Mouse (Mus musculus) embryonic facial prominence, embryonic 10.5 days (tissue): ENCODE measurements at regions not wholly inside any gene's neighbourhood (a gene's known extent, or its start where the extent isn't known, plus 50 kb on each side); places are given as distances from the start of the nearest gene placed in this dataset.

Experiments
- DNase-seq: peaks from one replicate; pipeline ENCODE4 v3.0.0-alpha.2; 2017; ENCODE audit warnings: low spot score
- H3K27ac ChIP-seq: fragments of 300-500 bp; sonication (generic); replicated peaks from 2 replicates; pipeline ENCODE4 v1.5.1; 2016; ENCODE audit warnings: mild to moderate bottlenecking
- H3K27me3 ChIP-seq: fragments of 300-500 bp; sonication (generic); replicated peaks from 2 replicates; pipeline ENCODE4 v1.6.1; 2016; ENCODE audit warnings: low read depth, mild to moderate bottlenecking; ENCODE audit not compliant: poor library complexity, severe bottlenecking
- H3K36me3 ChIP-seq: fragments of 300-500 bp; sonication (generic); replicated peaks from 2 replicates; pipeline ENCODE4 v1.6.1; 2016; ENCODE audit warnings: mild to moderate bottlenecking, moderate library complexity
- H3K4me1 ChIP-seq: fragments of 300-500 bp; sonication (generic); 2 replicates; pipeline ENCODE4 v1.6.1; 2016
- H3K4me3 ChIP-seq: fragments of 300-500 bp; sonication (generic); 2 replicates; pipeline ENCODE4 v1.5.1; 2016; ENCODE audit warnings: mild to moderate bottlenecking, moderate library complexity
- H3K9me3 ChIP-seq: fragments of 300-500 bp; sonication (generic); 2 replicates; pipeline ENCODE4 v1.6.1; 2016; ENCODE audit warnings: mild to moderate bottlenecking
- WGBS: fragments of 180-500 bp; shearing (Covaris S2); methylation state at CpG from one replicate; pipeline ENCODE4 v1.1.7; 2016; 5-methylcytosine and 5-hydroxymethylcytosine counted together

- H3K4me3 ChIP-seq, result no peak overlapping the region
- WGBS, result 74% methylated on average over 9 of the region's 9 CpGs
- no peak for DNase-seq
Observed at GRCm38 (mm10) chr7:94798101-94798500, 1372.9 kb upstream of the Tenm4 start.

DNA sequence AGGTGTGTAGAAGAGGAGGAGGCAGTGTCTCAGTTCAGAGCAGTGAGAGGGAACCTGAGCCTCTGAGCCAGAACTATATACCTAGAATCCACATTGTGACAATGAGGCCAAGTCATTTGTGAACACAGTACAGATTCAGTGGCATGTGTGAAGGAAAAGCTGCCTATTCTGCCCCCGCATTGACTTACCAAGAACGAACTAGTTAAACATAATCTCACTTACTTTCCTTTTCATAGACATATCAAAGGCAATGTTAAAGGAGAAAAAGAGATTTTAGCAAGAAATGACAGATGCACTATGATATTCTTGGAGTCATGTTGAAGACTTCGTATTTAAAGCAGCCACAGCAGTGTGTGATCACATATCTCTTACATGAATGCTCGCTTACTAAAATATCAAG is 1329.8 kb upstream of the Tenm4 start:
- no peaks in the 10 kb centered on the region for H3K36me3 ChIP-seq
- H3K27ac ChIP-seq, result no peak overlapping the region
- H3K27me3 ChIP-seq, result no peaks in the 10 kb centered on the region
- no peak for DNase-seq
- no peaks in the 10 kb centered on the region for H3K4me1 ChIP-seq
- H3K9me3 ChIP-seq, result no peaks in the 10 kb centered on the region
- no peak overlapping the region for H3K4me3 ChIP-seq
- 89% methylated on average over 4 of the region's 4 CpGs for WGBS

More at GRCm38 (mm10) chr7:94798101-94798500, 1372.9 kb upstream of the Tenm4 start:
- no peaks in the 10 kb centered on the region for H3K36me3 ChIP-seq
- H3K27me3 ChIP-seq, result no peaks in the 10 kb centered on the region
- no peak overlapping the region for H3K27ac ChIP-seq
- no peaks in the 10 kb centered on the region for H3K4me1 ChIP-seq
- H3K9me3 ChIP-seq, result no peaks in the 10 kb centered on the region

GRCm38 (mm10) chr7:94851360-94851759 is 1319.7 kb upstream of the Tenm4 start:
- WGBS, result 92% methylated on average over 13 of the region's 13 CpGs
- no peaks in the 10 kb centered on the region for H3K27me3 ChIP-seq
- no peaks in the 10 kb centered on the region for H3K4me1 ChIP-seq

DNA sequence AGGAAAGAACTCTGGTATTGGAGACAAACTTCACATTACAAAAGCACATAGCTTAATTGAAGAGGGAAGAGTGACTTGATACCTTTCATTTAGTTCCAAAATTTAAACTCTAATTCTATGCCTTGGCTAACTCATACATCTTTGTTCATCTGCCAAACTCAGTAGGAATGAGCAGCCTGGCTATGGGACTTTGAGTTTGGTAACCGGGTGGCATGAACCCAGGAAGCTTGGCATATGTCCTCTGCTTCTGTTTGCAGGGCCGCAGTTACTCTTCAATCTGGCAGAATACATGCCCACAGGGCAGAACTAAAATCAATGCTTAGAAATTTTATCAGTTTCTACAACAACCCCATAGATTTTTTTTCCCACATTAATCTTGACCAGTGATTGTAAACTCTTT is 1314.4 kb upstream of the Tenm4 start:
- 94% methylated on average over 2 of the region's 2 CpGs for WGBS
- no peaks in the 10 kb centered on the region for H3K27me3 ChIP-seq
- H3K4me3 ChIP-seq, result no peak overlapping the region
- H3K27ac ChIP-seq, result no peak overlapping the region
- no peaks in the 10 kb centered on the region for H3K9me3 ChIP-seq
- no peak for DNase-seq
- H3K36me3 ChIP-seq, result no peaks in the 10 kb centered on the region
- H3K4me1 ChIP-seq, result no peaks in the 10 kb centered on the region

More at GRCm38 (mm10) chr7:94851360-94851759, 1319.7 kb upstream of the Tenm4 start:
- no peaks in the 10 kb centered on the region for H3K36me3 ChIP-seq
- DNase-seq, result no peak
- no peak overlapping the region for H3K4me3 ChIP-seq
- H3K27ac ChIP-seq, result no peak overlapping the region
- H3K9me3 ChIP-seq, result no peaks in the 10 kb centered on the region

DNA sequence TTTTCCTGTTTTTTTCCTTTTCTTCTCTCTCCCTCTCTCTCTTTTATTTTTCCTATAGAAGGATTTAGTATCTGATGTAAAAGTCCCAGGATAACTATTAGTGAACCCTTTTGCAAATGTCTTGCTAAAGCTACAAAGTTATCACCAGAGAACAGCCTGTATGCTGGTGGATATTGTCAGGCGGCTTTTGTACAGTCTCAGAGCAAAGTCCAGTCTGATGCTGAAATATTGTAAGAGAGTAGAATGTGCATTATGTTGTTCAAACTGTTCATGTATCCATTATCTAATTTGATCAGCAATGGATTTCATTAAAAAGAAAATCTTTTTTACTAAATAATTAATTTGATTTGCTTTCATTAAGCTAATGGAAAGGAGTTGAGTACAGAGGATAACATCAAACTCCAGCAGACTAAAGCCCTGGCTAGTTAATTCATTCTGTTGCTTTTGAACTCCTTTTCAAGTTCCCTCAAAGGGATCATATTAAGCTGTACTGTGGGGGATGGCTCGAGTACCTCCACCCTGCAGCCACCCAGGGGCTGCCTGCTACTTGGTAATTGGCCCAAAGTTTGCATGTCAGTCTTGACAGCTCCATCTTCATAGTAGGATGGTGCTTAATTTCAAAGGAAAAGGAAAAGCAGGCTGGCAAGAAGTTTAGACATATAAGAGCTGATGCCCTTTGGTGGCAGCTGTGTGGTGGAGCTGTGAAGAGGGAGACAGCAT is 1280.2 kb upstream of the Tenm4 start:
- Histone ChIP-seq H3K36me3 (no peaks in the 10 kb centered on the region), H3K9me3 (no peaks in the 10 kb centered on the region), H3K27ac (no peak overlapping the region), H3K4me3 (no peak overlapping the region), H3K4me1 (0 out of 2 replicates have a peak, but pooled peaks cover 5% of the 10 kb centered on the region), H3K27me3 (no peaks in the 10 kb centered on the region)
- DNase-seq, result peak; percentile 9
- 61% methylated on average over 2 of the region's 2 CpGs for WGBS

- Histone ChIP-seq H3K4me3 (no peak overlapping the region), H3K4me1 (no peaks in the 10 kb centered on the region), H3K27me3 (no peaks in the 10 kb centered on the region), H3K36me3 (no peaks in the 10 kb centered on the region), H3K9me3 (no peaks in the 10 kb centered on the region), H3K27ac (no peak overlapping the region)
- DNase-seq, result no peak
- 74% methylated on average over 3 of the region's 3 CpGs for WGBS
Observed at GRCm38 (mm10) chr7:94898088-94898487, 1273.0 kb upstream of the Tenm4 start.

DNA sequence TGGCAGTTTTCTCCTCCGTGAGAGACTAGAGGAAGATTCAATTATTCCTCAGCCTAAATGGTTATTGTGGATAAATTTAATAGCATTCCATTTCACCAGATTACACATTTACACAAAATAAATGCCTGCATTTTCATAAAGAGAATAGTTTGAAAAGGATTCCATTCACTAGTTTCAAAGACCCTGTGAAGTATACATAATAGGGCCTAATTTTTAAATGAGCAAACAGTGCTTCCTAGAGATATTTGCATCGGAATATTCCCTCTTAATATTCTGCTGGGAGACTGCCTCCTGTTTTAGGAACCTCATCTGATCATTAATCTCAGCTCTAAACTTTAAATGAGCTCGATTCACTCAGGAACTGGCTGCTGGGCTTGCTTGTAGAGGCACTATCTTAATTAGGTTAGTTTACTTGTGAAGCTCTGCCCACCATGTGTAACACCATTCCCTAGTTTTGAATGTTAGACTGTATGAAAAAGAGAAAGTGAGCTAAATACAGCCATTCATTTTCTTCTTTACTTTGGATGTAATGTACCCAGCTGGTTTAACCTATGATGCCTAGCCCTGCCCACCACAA is 1244.4 kb upstream of the Tenm4 start:
- no peaks in the 10 kb centered on the region for H3K27me3 ChIP-seq
- WGBS, result 89% methylated on average over 3 of the region's 3 CpGs
- no peak overlapping the region for H3K27ac ChIP-seq
- H3K9me3 ChIP-seq, result no peaks in the 10 kb centered on the region
- no peak overlapping the region for H3K4me3 ChIP-seq
- no peaks in the 10 kb centered on the region for H3K4me1 ChIP-seq
- H3K36me3 ChIP-seq, result no peaks in the 10 kb centered on the region
- DNase-seq, result no peak

- Histone ChIP-seq H3K27ac (no peak overlapping the region), H3K27me3 (no peaks in the 10 kb centered on the region)
- WGBS, result 56% methylated on average over 2 of the region's 2 CpGs
Observed at GRCm38 (mm10) chr7:94963758-94964299, 1207.2 kb upstream of the Tenm4 start.

GRCm38 (mm10) chr7:94967601-94968000 is 1203.4 kb upstream of the Tenm4 start:
- DNase-seq, result no peak
- no peaks in the 10 kb centered on the region for H3K36me3 ChIP-seq
- H3K27ac ChIP-seq, result no peak overlapping the region
- no peaks in the 10 kb centered on the region for H3K27me3 ChIP-seq
- H3K9me3 ChIP-seq, result no peaks in the 10 kb centered on the region
- no peak overlapping the region for H3K4me3 ChIP-seq
- H3K4me1 ChIP-seq, result no peaks in the 10 kb centered on the region

More at GRCm38 (mm10) chr7:94963758-94964299, 1207.2 kb upstream of the Tenm4 start:
- no peak for DNase-seq
- Histone ChIP-seq H3K36me3 (no peaks in the 10 kb centered on the region), H3K4me1 (no peaks in the 10 kb centered on the region), H3K4me3 (no peak overlapping the region), H3K9me3 (no peaks in the 10 kb centered on the region)

- no peaks in the 10 kb centered on the region for H3K4me1 ChIP-seq
- no peaks in the 10 kb centered on the region for H3K9me3 ChIP-seq
- H3K27ac ChIP-seq, result no peak overlapping the region
- no peaks in the 10 kb centered on the region for H3K27me3 ChIP-seq
- no peak overlapping the region for H3K4me3 ChIP-seq
- no peak for DNase-seq
- no peaks in the 10 kb centered on the region for H3K36me3 ChIP-seq
- 70% methylated on average over 2 of the region's 2 CpGs for WGBS
Observed at GRCm38 (mm10) chr7:94975037-94975775, 1195.8 kb upstream of the Tenm4 start.

DNA sequence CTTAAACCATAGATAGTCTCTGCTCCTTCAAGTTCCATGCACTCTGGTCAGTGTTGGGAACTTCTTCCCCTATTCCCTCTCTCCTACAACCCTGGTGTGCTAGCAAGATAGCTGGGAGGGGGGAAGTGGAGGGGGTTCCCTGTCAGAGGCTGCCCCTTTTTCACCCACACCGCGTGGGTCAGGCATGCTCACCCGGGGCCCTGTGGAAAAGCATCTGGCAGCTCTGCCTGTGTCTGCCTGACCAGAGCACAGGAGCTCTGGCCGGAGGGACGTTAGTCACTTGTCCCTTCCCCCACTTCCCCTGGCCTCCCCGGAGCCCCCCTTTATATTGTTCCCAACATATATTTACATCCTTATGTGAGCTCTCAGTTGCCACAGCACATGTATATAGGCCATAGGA is 1174.8 kb upstream of the Tenm4 start:
- no peaks in the 10 kb centered on the region for H3K4me1 ChIP-seq
- 77% methylated on average over 6 of the region's 6 CpGs for WGBS
- no peak for DNase-seq
- no peaks in the 10 kb centered on the region for H3K9me3 ChIP-seq
- no peaks in the 10 kb centered on the region for H3K36me3 ChIP-seq
- no peak overlapping the region for H3K4me3 ChIP-seq
- no peak overlapping the region for H3K27ac ChIP-seq
- no peaks in the 10 kb centered on the region for H3K27me3 ChIP-seq

DNA sequence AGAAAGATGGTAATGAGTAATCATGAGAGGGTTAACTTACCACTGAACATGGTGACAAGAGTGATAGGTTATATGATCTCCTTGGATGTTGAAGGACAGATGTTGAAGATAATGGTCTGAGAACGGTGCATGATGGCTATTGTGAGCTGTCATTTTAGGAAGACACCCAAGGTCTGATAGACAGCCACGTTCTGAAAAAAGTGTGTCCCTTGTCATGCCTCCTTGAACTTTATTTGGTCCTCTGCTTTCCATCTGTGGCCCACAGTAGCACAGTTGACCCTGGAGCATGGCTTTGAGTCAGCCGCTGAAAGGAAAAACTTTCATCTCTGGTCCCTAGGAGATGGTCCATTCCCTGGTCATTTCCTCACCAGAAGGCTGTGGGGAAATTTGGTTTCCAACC is 1166.9 kb upstream of the Tenm4 start:
- Histone ChIP-seq H3K27me3 (no peaks in the 10 kb centered on the region), H3K36me3 (no peaks in the 10 kb centered on the region), H3K4me1 (no peaks in the 10 kb centered on the region), H3K4me3 (no peak overlapping the region), H3K9me3 (no peaks in the 10 kb centered on the region), H3K27ac (no peak overlapping the region)
- DNase-seq, result no peak
- 85% methylated on average over 3 of the region's 3 CpGs for WGBS
